Mouse (Mus musculus): Measurements from ENCODE around the gene Amh. TPM values are rescaled to one million over a fixed set of nuclear protein-coding genes. Genes with fewer than 3 reads are reported as not detected.
A peak's percentile ranks its signal among the peaks of the same experiment; 100 is the strongest.
"Not testable (repeated sequence)": the region's sequence is repeated elsewhere in the genome, so short reads cannot be mapped to it uniquely, and the experiment has no call there.

The Amh gene
- total RNA-seq, 2 experiments from 2014 or later, result 0.38 to 0.98 TPM

- peak; percentile 22; the same call in 1 of the 2 replicates for TF ChIP-seq CTCF (IDR thresholded peaks at IDR 0.05)
- no peak for DNase-seq
- Histone ChIP-seq H3K27ac (no peak overlapping the region; the same call in 1 of the 2 replicates), H3K4me3 (no peak overlapping the region)
- intact Hi-C loops (cut with DNase I), result no loop called here
Observed at GRCm38 (mm10) chr10:80814800-80815199, 9.8 kb downstream of the Amh start.

DNA sequence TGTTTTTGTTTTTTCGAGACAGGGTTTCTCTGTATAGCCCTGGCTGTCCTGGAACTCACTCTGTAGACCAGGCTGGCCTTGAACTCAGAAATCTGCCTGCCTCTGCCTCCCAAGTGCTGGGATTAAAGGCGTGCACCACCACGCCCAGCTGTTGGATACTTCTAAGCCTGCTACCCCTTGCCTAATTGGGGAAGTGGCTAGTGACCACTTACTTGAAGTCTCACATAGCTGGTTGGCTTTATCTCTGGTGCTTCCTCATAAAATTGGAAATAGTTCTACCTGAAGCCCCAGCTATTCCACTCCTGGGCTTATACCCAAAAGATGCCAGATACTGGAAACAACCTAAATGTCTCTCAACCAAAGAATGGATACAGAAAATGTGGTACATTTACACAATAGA lies 11.3 kb downstream of the Amh start:
- DNase-seq, result peak; percentile 11
- H3K27ac ChIP-seq; intact Hi-C loops (cut with DNase I); H3K4me3 ChIP-seq: not testable (repeated sequence)

- TF ChIP-seq CTCF (IDR thresholded peaks at IDR 0.05), result no peak
- DNase-seq, result peak; percentile 14
- intact Hi-C loops (cut with DNase I), result no loop called here
- Histone ChIP-seq H3K27ac (no peak overlapping the region), H3K4me3 (no peak overlapping the region)
Observed at GRCm38 (mm10) chr10:80817164-80817563, 12.1 kb downstream of the Amh start.

DNA sequence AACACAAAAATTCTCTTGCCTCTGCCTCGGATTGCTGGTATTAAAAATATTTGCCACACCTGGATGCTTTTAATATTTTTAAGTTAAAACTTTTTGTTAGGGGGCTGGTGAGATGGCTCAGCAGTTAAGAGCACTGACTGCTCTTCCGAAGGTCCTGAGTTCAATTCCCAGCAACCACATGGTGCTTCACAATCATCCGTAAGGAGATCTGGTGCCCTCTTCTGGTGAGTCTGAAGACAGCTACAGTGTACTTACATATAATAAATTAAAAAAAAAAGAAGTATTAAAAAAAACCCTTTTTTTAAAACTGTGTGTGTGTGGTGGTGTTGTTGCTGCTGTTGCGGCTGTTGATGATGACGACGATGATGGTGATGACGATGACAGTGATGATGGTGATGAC lies 12.9 kb downstream of the Amh start:
- DNase-seq; intact Hi-C loops (cut with DNase I): not testable (repeated sequence)

GRCm38 (mm10) chr10:80818599-80819281 lies 13.7 kb downstream of the Amh start:
- no peak for TF ChIP-seq CTCF (IDR thresholded peaks at IDR 0.05)
- Histone ChIP-seq H3K4me3 (no peak overlapping the region), H3K27ac (no peak overlapping the region)
- DNase-seq, result no peak
- intact Hi-C loops (cut with DNase I), result no loop called here

More for the DNA sequence above, 12.9 kb downstream of the Amh start:
- not testable (repeated sequence) for H3K4me3 ChIP-seq, H3K27ac ChIP-seq
- TF ChIP-seq CTCF (IDR thresholded peaks at IDR 0.05), result peak; percentile 41

GRCm38 (mm10) chr10:80819406-80819805 lies 14.4 kb downstream of the Amh start:
- no peak for TF ChIP-seq CTCF (IDR thresholded peaks at IDR 0.05)
- intact Hi-C loops (cut with DNase I), result no loop called here
- no peak overlapping the region for H3K27ac ChIP-seq
- H3K4me3 ChIP-seq, result no peak overlapping the region
- no peak for DNase-seq

DNA sequence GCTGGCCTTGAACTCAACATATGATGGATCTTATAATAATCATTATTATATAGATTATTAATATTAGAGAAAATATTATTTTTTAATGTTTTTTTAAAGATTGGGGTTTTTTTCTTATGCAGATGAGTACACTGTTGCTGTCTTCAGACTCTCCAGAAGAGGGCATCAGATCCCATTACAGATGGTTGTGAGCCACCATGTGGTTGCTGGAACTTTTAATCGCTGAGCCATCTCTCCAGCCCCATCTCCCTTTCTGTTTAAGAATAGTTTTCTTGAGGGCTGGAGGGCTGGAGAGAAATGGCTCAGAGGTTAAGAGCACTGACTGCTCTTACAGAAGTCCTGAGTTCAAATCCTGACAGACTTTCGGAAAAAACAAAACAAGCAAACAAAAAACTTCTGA lies 16.9 kb downstream of the Amh start:
- no peak overlapping the region for H3K27ac ChIP-seq
- intact Hi-C loops (cut with DNase I), result loop anchor here (2.0 to 10.0 kb wide), 2 partner anchors 55 to 173 kb away; no protein-coding TSS in a partner anchor
- TF ChIP-seq CTCF (IDR thresholded peaks at IDR 0.05), result peak; percentile 89

DNA sequence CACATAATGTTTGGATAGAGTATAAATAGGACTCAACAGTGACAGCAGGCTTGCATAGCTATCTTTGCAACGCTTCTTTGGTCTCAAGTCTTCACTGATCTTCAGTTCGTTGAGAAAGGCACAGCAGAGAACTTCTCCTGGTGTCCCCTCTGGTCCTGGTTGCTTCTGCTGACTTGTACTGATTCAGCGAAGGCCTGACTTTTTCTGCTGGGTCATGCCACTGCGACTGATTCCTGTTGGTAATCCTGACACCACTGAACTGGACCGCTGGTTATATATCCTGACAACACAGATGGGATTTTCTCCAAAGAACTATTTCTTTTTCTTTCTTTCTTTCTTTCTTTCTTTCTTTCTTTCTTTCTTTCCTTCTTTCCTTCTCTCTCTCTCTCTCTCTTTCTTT lies 17.5 kb downstream of the Amh start:
- intact Hi-C loops (cut with DNase I), result loop anchor here (2.0 to 10.0 kb wide), 2 partner anchors 54 to 172 kb away; no protein-coding TSS in a partner anchor
- H3K27ac ChIP-seq, result no peak overlapping the region
- no peak overlapping the region for H3K4me3 ChIP-seq
- peak; percentile 14 for DNase-seq
- TF ChIP-seq CTCF (IDR thresholded peaks at IDR 0.05), result no peak

More for the DNA sequence above, 16.9 kb downstream of the Amh start:
- peak; percentile 29 for DNase-seq
- H3K4me3 ChIP-seq, result no peak overlapping the region

GRCm38 (mm10) chr10:80823316-80823715 lies 18.3 kb downstream of the Amh start:
- Histone ChIP-seq H3K4me3 (no peak overlapping the region), H3K27ac (0 out of 2 replicates have a peak overlapping the region, but pooled peaks have one; percentile 65)
- intact Hi-C loops (cut with DNase I), result loop anchor here (2.0 to 10.0 kb wide), 2 partner anchors 53 to 171 kb away; no protein-coding TSS in a partner anchor
- DNase-seq, result no peak
- no peak; the same call in 1 of the 2 replicates for TF ChIP-seq CTCF (IDR thresholded peaks at IDR 0.05)

DNA sequence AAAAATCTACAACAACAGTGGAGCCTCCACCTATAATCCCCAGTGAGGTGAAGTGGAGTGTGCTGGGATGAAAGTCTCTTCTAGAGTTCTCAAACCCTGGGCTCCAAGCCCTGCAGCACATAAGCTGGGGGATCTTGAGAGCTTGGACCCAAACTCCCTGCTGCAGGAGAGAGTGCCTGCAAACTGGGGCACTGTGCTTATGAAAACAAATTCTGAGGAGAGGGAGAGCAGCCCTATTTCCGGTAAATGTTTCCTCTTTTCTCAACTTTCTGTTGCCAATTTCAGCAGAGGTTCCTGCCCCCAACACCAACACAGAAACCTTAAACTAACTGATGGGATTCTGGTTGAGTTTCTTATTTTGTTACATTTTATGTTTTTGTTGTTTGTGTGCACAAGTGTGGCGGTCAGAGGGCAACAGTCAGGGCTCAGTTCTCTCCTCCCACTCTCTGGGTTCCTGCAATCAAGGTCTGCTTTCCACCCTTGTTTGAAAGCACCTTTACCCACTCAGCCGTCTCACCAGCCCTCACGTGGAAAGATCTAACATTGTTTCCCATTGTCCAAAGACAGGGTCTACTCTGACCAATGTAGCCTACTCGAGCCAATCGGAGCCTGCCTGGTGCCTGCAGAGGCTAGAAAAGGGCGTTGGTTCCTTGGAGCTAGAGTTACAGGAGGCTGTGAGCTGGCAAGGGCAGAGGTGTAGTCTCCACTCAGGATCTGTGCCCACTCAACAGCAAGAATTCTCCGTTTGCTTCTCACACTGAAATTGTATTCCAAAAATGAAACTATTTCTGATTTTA lies 19.0 kb downstream of the Amh start:
- no peak overlapping the region; the same call in 1 of the 2 replicates for H3K4me3 ChIP-seq
- DNase-seq, result no peak
- peak overlapping the region; percentile 65 for H3K27ac ChIP-seq
- intact Hi-C loops (cut with DNase I), result loop anchor here (2.0 to 10.0 kb wide), 2 partner anchors 53 to 171 kb away; no protein-coding TSS in a partner anchor
- no peak for TF ChIP-seq CTCF (IDR thresholded peaks at IDR 0.05)

DNA sequence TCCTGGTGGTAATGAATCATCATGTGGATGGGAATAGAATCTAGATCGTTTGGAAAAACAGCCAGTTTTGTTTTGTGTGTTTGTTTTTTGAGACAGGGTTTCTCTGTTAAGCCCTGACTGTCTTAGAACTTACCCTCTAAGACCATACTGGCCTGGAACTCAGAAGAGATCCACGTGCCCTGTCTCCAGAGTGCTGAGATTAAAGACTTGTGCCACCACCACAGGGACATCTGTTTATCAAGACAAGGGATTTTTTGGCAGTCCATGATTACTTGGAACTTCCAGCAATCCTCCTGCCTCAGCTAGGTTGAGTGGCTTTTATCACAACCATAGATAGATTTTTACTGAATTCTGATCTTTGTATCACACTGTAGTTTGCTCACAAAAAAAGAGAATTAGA lies 19.8 kb downstream of the Amh start:
- Histone ChIP-seq H3K27ac (peak overlapping the region; percentile 65), H3K4me3 (no peak overlapping the region)
- no peak for DNase-seq
- intact Hi-C loops (cut with DNase I), result loop anchor here (10.0 kb wide), 1 partner anchor 170 kb away; no protein-coding TSS in a partner anchor
- TF ChIP-seq CTCF (IDR thresholded peaks at IDR 0.05), result no peak

DNA sequence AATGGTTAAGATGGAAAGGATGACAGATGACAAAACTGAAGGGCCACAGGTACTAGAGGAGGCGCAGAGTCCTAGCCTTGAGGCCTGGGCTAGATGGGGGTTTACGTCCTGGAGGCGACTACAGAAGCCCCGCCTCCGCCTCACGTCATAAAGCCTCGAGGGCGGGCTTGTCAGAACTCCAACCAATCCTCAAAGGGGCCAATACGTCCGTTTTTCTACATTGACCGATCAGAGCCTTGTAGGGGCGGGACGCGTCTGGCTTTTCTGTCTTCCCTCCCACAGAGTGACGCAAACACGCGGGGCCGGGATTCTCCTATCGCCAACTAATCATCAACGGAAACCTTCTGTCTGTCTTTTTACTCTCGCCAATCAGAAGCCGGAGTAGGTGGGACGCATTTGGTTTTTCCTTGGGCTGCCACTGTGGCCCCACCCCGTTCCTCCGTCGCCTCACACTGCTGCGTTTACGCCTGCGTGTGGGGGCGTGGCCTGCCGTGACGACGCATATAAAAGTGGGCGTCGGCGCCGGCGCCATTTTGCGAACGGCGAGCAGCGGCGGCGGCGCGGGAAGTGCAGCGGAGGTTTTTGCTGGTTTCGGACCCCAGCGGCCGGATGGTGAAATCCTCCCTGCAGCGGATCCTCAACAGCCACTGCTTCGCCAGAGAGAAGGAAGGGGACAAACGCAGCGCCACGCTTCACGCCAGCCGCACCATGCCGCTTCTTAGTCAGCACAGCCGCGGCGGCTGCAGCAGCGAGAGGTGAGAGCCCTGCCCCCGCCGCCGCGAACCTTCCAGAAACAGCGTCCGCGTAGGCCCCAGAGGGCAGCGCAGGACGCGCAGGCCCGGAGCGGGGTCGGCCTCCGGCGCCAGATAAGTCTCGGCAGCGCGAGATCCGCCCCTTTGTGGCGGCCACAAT lies 21.4 kb downstream of the Amh start, which contains the start of gene Oaz1:
Oaz1 (plus strand) TSS at position 506 of the 912 bp plus-strand sequence.
- intact Hi-C loops (cut with DNase I), result loop anchor here (10.0 kb wide), 1 partner anchor 168 kb away; no protein-coding TSS in a partner anchor
- H3K27ac ChIP-seq, result peak within 1 kb of the TSS; percentile 98
- peak; percentile 98 for DNase-seq
- H3K4me3 ChIP-seq, result peak within 1 kb of the TSS; percentile 94
- TF ChIP-seq CTCF (IDR thresholded peaks at IDR 0.05), result no peak
